Mouse (Mus musculus): ENCODE measurements at regions not wholly inside any gene's neighbourhood (a gene's known extent, or its start where the extent isn't known, plus 50 kb on each side); places are given as distances from the start of the nearest gene placed in this dataset.

GRCm38 (mm10) chr10:98485751-98486681 lies 428.2 kb upstream of the Atp2b1 start:
- peak; percentile 84 for DNase-seq

GRCm38 (mm10) chr10:98494354-98494753 lies 419.9 kb upstream of the Atp2b1 start:
- DNase-seq = peak; percentile 71

- DNase-seq = no peak
Measured at GRCm38 (mm10) chr10:98496254-98496653, 418.0 kb upstream of the Atp2b1 start.

- DNase-seq = no peak
Measured at GRCm38 (mm10) chr10:98500315-98500714, 413.9 kb upstream of the Atp2b1 start.

GRCm38 (mm10) chr10:98501566-98501965 lies 412.6 kb upstream of the Atp2b1 start:
- DNase-seq = no peak

- no peak for DNase-seq
Measured at GRCm38 (mm10) chr10:98504524-98504923, 409.7 kb upstream of the Atp2b1 start.

- DNase-seq = no peak
Measured at GRCm38 (mm10) chr10:98508515-98509143, 405.6 kb upstream of the Atp2b1 start.

- DNase-seq = no peak
Measured at GRCm38 (mm10) chr10:98514836-98515235, 399.4 kb upstream of the Atp2b1 start.

- no peak for DNase-seq
Measured at GRCm38 (mm10) chr10:98517609-98518008, 396.6 kb upstream of the Atp2b1 start.

GRCm38 (mm10) chr10:98529565-98529964 lies 384.6 kb upstream of the Atp2b1 start:
- DNase-seq = no peak

- no peak for DNase-seq
Measured at GRCm38 (mm10) chr10:98531425-98531824, 382.8 kb upstream of the Atp2b1 start.

GRCm38 (mm10) chr10:98538706-98539105 lies 375.5 kb upstream of the Atp2b1 start:
- DNase-seq = no peak

- DNase-seq = peak; percentile 93
Measured at GRCm38 (mm10) chr10:98541062-98541461, 373.1 kb upstream of the Atp2b1 start.

GRCm38 (mm10) chr10:98542072-98542471 lies 372.1 kb upstream of the Atp2b1 start:
- DNase-seq = no peak

GRCm38 (mm10) chr10:98543253-98543997 lies 370.8 kb upstream of the Atp2b1 start:
- DNase-seq = no peak

- no peak for DNase-seq
Measured at GRCm38 (mm10) chr10:98543998-98544349, 370.2 kb upstream of the Atp2b1 start.

- DNase-seq = no peak
Measured at GRCm38 (mm10) chr10:98554575-98554974, 359.6 kb upstream of the Atp2b1 start.

- no peak for DNase-seq
Measured at GRCm38 (mm10) chr10:98557470-98558060, 356.6 kb upstream of the Atp2b1 start.

- DNase-seq = no peak
Measured at GRCm38 (mm10) chr10:98558560-98558959, 355.6 kb upstream of the Atp2b1 start.

- no peak for DNase-seq
Measured at GRCm38 (mm10) chr10:98562297-98562912, 351.8 kb upstream of the Atp2b1 start.

- DNase-seq = no peak
Measured at GRCm38 (mm10) chr10:98572782-98573536, 341.2 kb upstream of the Atp2b1 start.

GRCm38 (mm10) chr10:98577040-98577439 lies 337.2 kb upstream of the Atp2b1 start:
- DNase-seq = no peak

Measured in cerebellum, adult 9-11 months (tissue).